Mouse (Mus musculus) midbrain, embryonic 14.5 days (tissue): Measurements from ENCODE around the gene Nek6. TPM values are rescaled to one million over a fixed set of nuclear protein-coding genes. Genes with fewer than 3 reads are reported as not detected.

Experiments
- ATAC-seq: fragments of 200-750 bp; cut with Nextera tagmentation; 2 replicates; pipeline ENCODE4 v1.8.0; 2017; ENCODE audit warnings: moderate number of reproducible peaks, moderate library complexity; ENCODE audit not compliant: low FRiP score, low TSS enrichment
- DNase-seq: peaks from one replicate; pipeline ENCODE4 v3.0.0-alpha.2; 2015
- H3K27ac ChIP-seq: fragments of 300-500 bp; sonication (generic); replicated peaks from 2 replicates; pipeline ENCODE4 v1.5.1; 2014; ENCODE audit warnings: mild to moderate bottlenecking, low read depth, low read length, moderate library complexity
- H3K27me3 ChIP-seq: fragments of 300-500 bp; sonication (generic); 2 replicates; pipeline ENCODE4 v1.6.1; 2014; ENCODE audit warnings: low read length, control low read depth, mixed read lengths; ENCODE audit not compliant: control insufficient read depth, insufficient read depth
- H3K36me3 ChIP-seq: fragments of 300-500 bp; sonication (generic); 2 replicates; pipeline ENCODE4 v1.6.1; 2014; ENCODE audit warnings: low read length, control low read depth; ENCODE audit not compliant: control insufficient read depth, insufficient read depth
- H3K4me1 ChIP-seq: fragments of 300-500 bp; sonication (generic); 2 replicates; pipeline ENCODE4 v1.6.1; 2014; ENCODE audit warnings: mild to moderate bottlenecking, antibody characterized with exemption, low read length, control low read depth; ENCODE audit not compliant: control insufficient read depth, insufficient read depth
- H3K4me2 ChIP-seq: fragments of 300-500 bp; sonication (generic); 2 replicates; pipeline ENCODE4 v1.6.1; 2014; ENCODE audit warnings: mild to moderate bottlenecking, low read length, moderate library complexity
- H3K4me3 ChIP-seq: fragments of 300-500 bp; sonication (generic); replicated peaks from 2 replicates; pipeline ENCODE4 v1.5.1; 2014; ENCODE audit warnings: low read depth, low read length
- H3K9ac ChIP-seq: fragments of 300-500 bp; sonication (generic); replicated peaks from 2 replicates; pipeline ENCODE4 v1.6.1; 2014; ENCODE audit warnings: mild to moderate bottlenecking, low read length, moderate library complexity
- H3K9me3 ChIP-seq: fragments of 300-500 bp; sonication (generic); 2 replicates; pipeline ENCODE4 v1.6.1; 2016; ENCODE audit warnings: low read length, control low read depth, mixed read lengths; ENCODE audit not compliant: control insufficient read depth
- WGBS: fragments of 180-500 bp; shearing (Covaris S2); extraction: QIAGEN DNeasy Blood & Tissue Kit; methylation state at CpG from one replicate; pipeline ENCODE4 v1.1.7; 2014; 5-methylcytosine and 5-hydroxymethylcytosine counted together
- polyA plus RNA-seq: library from polyadenylated mRNA; unstranded; fragments of >200 nt; fragmentation: Nextera tagmentation; extraction: Ambion mirVana; gene quantifications from 2 replicates; pipeline ENCODE4 v1.2.1, GENCODE M21; 2014

Gene Nek6
- 59.8 and 62.3 TPM in 2 replicates for polyA plus RNA-seq

DNA sequence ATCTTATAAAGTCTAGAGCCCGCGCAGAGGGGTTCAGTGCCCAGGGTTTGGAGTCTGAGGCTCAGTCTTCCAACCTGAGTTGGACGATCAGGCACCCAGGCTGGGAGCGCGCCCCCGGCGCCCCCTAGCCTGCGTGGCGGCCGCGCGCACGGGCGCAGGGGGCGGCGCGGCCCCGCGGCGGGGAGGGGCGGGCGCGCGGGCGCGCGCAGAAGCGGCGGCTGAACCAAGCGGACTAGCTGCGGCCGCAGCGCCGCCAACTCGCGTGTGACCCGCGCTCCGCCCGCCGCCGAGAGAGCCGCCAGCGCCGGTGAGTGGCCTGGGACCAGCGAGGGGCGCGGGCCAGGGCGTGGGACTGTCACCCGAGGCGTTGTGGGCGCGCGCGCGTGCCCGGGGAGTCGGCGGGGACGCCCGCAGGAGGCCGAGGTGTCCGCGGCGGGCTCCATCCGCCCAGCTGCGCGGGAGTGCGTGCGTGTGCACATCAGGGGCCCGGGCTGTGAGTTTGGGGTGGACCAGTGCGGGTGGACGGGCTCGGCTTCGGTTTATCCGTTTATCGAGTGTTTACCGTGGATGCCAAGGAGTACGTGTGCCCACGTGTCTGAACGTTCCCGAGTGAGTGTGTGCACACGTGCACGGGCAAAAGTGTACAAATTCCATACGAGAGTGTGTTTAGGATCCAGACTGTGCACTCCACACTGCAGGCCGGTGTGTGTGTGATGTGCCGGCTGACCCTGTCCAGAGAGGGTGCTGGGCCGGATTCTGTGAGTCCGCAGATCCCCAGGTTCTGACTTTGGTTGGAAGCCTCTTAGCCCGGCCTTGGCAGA lies at the start of gene Nek6:
Gene Nek6 (plus strand): TSS at position 157 of the 821 bp plus-strand sequence.
- peaks cover 6% of the 10 kb centered on the region; the same call in 1 of the 2 replicates for H3K4me1 ChIP-seq
- no peaks in the 10 kb centered on the region for H3K9me3 ChIP-seq
- peak within 1 kb of the TSS; percentile 69 for H3K4me3 ChIP-seq
- DNase-seq (peak; percentile 90), ATAC-seq (peak; percentile 74)
- peak within 1 kb of the TSS; percentile 80 for H3K4me2 ChIP-seq
- H3K27ac ChIP-seq, result peak within 1 kb of the TSS; percentile 70
- H3K27me3 ChIP-seq, result no peaks in the 10 kb centered on the region
- WGBS, result under 1% methylated on average over 83 of the region's 90 CpGs
- no peaks in the 10 kb centered on the region for H3K36me3 ChIP-seq
- peak within 1 kb of the TSS; percentile 86 for H3K9ac ChIP-seq

DNA sequence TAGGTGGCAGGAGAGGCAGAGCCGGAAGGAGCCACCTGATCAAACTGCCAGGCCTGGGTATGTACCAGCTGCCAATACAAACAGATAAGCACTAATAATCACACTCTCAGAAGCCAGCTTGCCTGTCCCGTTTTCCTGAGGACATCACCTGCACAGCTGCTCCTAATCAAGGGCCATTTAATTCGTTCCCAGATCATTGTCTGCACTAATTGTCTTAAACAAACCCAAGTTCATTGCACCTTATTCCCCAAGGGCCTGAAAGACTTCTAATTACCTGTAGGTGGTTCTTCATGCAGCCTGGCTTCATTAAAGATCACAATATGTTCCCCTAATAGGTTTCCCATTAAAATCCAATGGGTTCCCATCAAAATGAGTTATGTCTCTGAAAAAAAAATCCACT lies 49.1 kb upstream of the Nek6 start:
- no peak for DNase-seq

DNA sequence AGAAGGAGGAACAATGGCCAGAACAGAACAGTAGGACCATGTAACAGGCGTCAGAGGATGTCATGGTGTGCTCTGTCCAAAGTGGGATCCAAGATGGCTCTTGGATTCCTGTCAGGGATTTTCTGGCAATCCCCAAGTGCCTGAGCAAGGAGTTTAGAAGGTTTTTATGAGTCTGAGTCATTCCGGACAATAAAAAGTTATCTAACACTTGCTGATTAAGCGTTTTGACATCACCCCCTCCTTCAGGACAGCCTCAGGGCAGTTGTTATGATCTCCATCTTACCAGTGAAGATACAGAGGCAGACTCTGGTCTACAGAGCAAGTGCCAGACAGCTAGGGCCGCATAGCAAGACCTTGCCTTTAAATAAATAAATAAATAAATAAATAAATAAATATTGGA lies 42.6 kb upstream of the Nek6 start:
- no peaks in the 10 kb centered on the region for H3K36me3 ChIP-seq
- H3K4me2 ChIP-seq, result no peak overlapping the region
- H3K27me3 ChIP-seq, result no peaks in the 10 kb centered on the region
- H3K27ac ChIP-seq, result no peak overlapping the region
- no peak overlapping the region for H3K4me3 ChIP-seq
- H3K4me1 ChIP-seq, result no peaks in the 10 kb centered on the region
- 91% methylated on average over 4 of the region's 4 CpGs for WGBS
- DNase-seq, result no peak
- H3K9me3 ChIP-seq, result no peaks in the 10 kb centered on the region
- no peak for ATAC-seq
- H3K9ac ChIP-seq, result no peak overlapping the region

More for the DNA sequence above, 49.1 kb upstream of the Nek6 start:
- H3K9me3 ChIP-seq, result no peaks in the 10 kb centered on the region
- no peaks in the 10 kb centered on the region for H3K4me1 ChIP-seq
- ATAC-seq, result no peak
- H3K4me2 ChIP-seq, result no peak overlapping the region
- no peaks in the 10 kb centered on the region for H3K27me3 ChIP-seq
- H3K4me3 ChIP-seq, result no peak overlapping the region
- H3K9ac ChIP-seq, result no peak overlapping the region
- H3K27ac ChIP-seq, result no peak overlapping the region
- WGBS, result 75% methylated on average over 3 of the region's 3 CpGs
- H3K36me3 ChIP-seq, result no peaks in the 10 kb centered on the region

DNA sequence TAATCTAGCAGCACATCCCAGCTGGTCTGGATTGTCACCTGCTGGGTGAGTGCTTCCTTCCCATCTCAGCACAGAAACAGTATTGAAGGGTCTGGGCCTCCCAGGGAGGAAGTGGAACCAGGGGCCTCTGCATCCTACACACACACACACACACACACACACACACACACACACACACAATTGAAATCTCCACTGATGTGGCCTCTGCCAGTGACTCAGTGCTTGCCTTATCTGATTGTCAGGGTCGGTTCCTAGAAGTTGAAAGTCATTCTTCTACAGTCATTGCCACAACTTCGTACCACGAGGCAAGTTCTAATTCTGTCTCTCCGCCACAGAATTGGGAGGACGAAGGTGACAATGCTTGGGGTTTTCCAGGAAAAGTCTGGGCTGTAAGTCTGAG lies 39.7 kb upstream of the Nek6 start:
- 89% methylated on average over 5 of the region's 5 CpGs for WGBS
- no peak for ATAC-seq
- no peaks in the 10 kb centered on the region for H3K36me3 ChIP-seq

DNA sequence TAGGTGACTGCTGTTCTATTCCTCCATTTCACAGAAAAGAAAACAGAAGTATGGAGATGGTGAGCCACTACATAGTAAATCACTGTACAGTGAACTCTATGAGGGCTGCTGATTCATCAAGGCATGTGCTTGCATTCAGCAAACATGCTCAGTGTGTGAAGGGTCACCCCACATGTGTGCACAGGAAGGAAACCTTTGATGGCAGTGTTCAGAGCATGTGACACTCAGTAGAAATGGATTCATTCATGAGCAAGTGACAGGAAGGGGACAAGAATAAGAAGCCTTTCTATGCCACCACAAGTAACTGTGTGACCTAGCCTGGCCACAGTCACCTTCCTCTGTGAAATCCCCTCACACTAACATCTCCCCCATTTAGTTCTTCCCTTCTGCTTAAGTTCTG lies 38.6 kb upstream of the Nek6 start:
- no peaks in the 10 kb centered on the region for H3K4me1 ChIP-seq
- H3K4me3 ChIP-seq, result no peak overlapping the region
- no peaks in the 10 kb centered on the region for H3K27me3 ChIP-seq
- H3K4me2 ChIP-seq, result no peak overlapping the region
- no peak overlapping the region for H3K27ac ChIP-seq
- no peaks in the 10 kb centered on the region for H3K36me3 ChIP-seq
- ATAC-seq, result no peak
- no peak for DNase-seq
- H3K9ac ChIP-seq, result no peak overlapping the region
- no peaks in the 10 kb centered on the region for H3K9me3 ChIP-seq

More for the DNA sequence above, 39.7 kb upstream of the Nek6 start:
- Histone ChIP-seq H3K27ac (no peak overlapping the region), H3K27me3 (no peaks in the 10 kb centered on the region), H3K9me3 (no peaks in the 10 kb centered on the region), H3K4me3 (no peak overlapping the region), H3K9ac (no peak overlapping the region), H3K4me2 (no peak overlapping the region), H3K4me1 (no peaks in the 10 kb centered on the region)
- no peak for DNase-seq

DNA sequence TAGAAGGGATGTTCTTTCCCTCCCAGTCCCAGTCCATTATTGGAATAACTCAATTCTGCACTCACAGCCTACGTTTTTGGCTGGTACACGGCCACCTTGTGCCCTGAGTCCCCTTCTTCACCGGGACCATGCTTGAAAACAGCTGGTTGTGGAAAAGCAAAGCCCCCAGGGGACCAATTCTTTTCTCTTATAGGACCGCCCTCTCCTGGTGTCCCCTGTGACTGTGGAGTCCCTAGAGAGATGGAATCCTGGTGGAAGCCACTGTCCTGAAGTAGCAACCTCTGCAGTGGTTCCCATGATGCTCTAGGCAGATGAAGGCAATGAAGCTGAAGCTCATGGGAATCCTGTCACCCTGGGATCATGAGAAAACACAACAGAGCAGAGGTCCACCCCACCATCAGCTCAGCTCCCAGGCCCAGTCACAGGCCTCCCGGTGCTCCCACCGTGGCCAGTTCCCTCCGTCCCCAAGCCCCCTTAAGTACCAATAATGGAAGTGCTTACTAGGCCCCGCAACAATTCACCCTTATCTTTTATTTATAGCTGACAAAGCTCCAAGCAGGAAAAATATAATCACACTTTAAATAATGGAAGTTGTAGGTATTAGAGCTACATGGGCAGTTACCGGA lies 34.5 kb upstream of the Nek6 start:
- DNase-seq (no peak), ATAC-seq (no peak)
- Histone ChIP-seq H3K27me3 (no peaks in the 10 kb centered on the region), H3K4me2 (no peak overlapping the region), H3K27ac (no peak overlapping the region; the same call in 1 of the 2 replicates), H3K9ac (no peak overlapping the region), H3K36me3 (no peaks in the 10 kb centered on the region), H3K4me3 (no peak overlapping the region), H3K9me3 (no peaks in the 10 kb centered on the region), H3K4me1 (no peaks in the 10 kb centered on the region)
- WGBS, result 65% methylated on average over 9 of the region's 9 CpGs

DNA sequence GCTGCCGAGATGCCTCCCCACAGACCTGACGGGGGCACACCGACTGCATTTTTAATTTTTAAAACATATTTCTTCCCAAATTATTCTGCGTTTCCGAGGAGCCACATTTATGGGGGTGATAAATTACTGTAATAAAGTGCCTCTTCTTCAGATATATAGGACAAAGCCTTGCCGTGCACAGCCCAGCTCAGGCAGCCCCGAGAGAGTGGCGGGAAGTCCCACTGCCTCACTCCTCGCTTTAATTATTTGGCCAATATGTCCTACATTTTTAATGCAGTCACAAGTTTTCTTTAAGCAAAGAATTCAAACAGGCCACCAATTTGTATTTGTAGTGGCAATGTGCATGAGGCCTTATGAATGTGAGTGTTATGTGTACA lies 34.0 kb upstream of the Nek6 start:
- ATAC-seq (no peak), DNase-seq (no peak)
- no peak overlapping the region for H3K27ac ChIP-seq
- H3K9ac ChIP-seq, result no peak overlapping the region
- no peak overlapping the region for H3K4me2 ChIP-seq
- H3K9me3 ChIP-seq, result 0 out of 2 replicates have a peak, but pooled peaks cover 3% of the 10 kb centered on the region
- H3K36me3 ChIP-seq, result no peaks in the 10 kb centered on the region
- no peaks in the 10 kb centered on the region for H3K27me3 ChIP-seq
- H3K4me3 ChIP-seq, result no peak overlapping the region
- 78% methylated on average over 9 of the region's 9 CpGs for WGBS
- no peaks in the 10 kb centered on the region for H3K4me1 ChIP-seq

DNA sequence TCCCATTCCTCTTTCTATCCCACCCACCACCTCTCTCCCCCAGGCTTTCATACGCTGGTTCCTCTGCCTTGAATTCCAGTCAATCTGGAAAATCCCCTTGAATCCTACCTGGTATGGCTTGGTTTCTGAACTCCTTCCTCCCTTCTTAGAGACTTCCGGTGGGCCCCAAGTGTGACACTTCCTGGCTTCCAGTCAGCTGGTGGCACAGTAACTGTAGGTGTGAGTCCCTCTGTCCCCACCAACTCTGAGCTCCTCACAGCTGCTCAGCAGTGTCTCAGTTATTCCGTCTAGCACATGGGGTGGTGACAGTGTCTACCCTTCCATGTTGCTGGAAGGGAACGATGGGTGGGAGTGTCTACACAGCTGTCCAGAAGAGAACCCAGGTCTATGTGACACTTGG lies 32.8 kb upstream of the Nek6 start:
- no peak overlapping the region for H3K4me3 ChIP-seq
- H3K9ac ChIP-seq, result no peak overlapping the region
- no peak overlapping the region for H3K4me2 ChIP-seq
- H3K9me3 ChIP-seq, result 0 out of 2 replicates have a peak, but pooled peaks cover 3% of the 10 kb centered on the region
- DNase-seq (no peak), ATAC-seq (no peak)
- H3K4me1 ChIP-seq, result no peaks in the 10 kb centered on the region
- no peaks in the 10 kb centered on the region for H3K36me3 ChIP-seq
- WGBS, result over 99% methylated on average over 4 of the region's 4 CpGs
- H3K27me3 ChIP-seq, result no peaks in the 10 kb centered on the region
- H3K27ac ChIP-seq, result no peak overlapping the region

DNA sequence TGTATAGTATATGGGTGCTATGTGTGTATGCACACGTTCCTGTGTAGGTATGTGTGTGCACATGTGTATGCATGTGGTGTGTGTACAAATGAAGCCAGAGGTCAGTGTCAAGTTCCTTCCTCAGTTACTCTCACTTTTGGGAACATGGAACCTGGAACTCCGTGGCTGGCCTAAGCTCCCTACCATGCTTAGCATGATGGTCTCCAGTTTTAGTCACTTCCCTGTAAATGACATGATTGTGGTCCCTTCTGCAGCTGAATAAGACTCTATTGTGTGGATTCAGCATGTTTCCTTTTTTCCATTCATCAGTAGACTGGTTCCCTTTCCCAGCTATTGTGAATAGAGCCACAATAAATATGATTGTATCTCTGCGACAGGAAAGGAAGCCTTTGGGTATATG lies 31.9 kb upstream of the Nek6 start:
- Histone ChIP-seq H3K4me1 (no peaks in the 10 kb centered on the region), H3K9ac (no peak overlapping the region), H3K27me3 (no peaks in the 10 kb centered on the region), H3K4me3 (no peak overlapping the region), H3K4me2 (no peak overlapping the region), H3K36me3 (no peaks in the 10 kb centered on the region), H3K27ac (no peak overlapping the region), H3K9me3 (0 out of 2 replicates have a peak, but pooled peaks cover 3% of the 10 kb centered on the region)
- WGBS, result 86% methylated on average over 3 of the region's 3 CpGs
- no peak for ATAC-seq
- no peak for DNase-seq
